Mouse (Mus musculus) heart, postnatal 0 days (tissue): Measurements from ENCODE around the gene Csf2.

Experiments used
- CTCF ChIP-seq: IDR thresholded peaks from 2 replicates; pipeline ENCODE4 v1.5.1; 2016; ENCODE audit warnings: antibody characterized with exemption, control low read depth, low read depth
- EP300 ChIP-seq: IDR thresholded peaks from 2 replicates; pipeline ENCODE4 v1.6.1; 2016; ENCODE audit warnings: antibody characterized with exemption, low read depth

DNA sequence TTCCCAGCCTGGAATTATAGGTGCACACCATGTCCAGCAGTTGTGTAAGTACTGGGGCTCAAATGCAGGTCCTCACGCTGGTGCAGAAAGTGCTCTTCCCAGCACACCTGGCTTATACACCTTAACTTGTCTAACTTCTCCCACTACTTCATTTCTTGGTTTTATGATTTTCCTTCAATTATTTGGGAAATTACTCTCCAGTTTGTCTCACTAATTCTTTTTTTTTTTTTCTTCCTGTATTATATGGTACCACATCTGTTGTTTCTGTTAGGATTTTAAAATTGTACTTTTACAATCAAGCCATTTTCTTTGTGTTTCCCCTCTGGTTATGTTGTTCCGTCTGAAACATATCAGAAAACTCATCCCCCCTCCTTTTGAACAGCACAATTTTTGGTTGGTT, 44.7 kb downstream of the Csf2 start:
- no peak for TF ChIP-seq CTCF
- TF ChIP-seq EP300: no peak
